Mouse (Mus musculus) ZHBTc4 (cell line): ENCODE measurements at regions not wholly inside any gene's neighbourhood (a gene's known extent, or its start where the extent isn't known, plus 50 kb on each side); places are given as distances from the start of the nearest gene placed in this dataset.
A peak's percentile ranks its signal among the peaks of the same experiment; 100 is the strongest.
"Not testable (repeated sequence)": the region's sequence is repeated elsewhere in the genome, so short reads cannot be mapped to it uniquely, and the experiment has no call there.

ENCODE experiments used
- DNase-seq: peaks from one replicate; pipeline ENCODE4 v3.0.0-alpha.2; 2011; ENCODE audit warnings: low read depth, low spot score

- peak; percentile 34 for DNase-seq
These were observed 167.0 kb upstream of the Ndn start for GRCm38 (mm10) chr7:62179387-62179786.

GRCm38 (mm10) chr7:62208529-62208928 lies 137.8 kb upstream of the Ndn start:
- DNase-seq, result no peak

DNA sequence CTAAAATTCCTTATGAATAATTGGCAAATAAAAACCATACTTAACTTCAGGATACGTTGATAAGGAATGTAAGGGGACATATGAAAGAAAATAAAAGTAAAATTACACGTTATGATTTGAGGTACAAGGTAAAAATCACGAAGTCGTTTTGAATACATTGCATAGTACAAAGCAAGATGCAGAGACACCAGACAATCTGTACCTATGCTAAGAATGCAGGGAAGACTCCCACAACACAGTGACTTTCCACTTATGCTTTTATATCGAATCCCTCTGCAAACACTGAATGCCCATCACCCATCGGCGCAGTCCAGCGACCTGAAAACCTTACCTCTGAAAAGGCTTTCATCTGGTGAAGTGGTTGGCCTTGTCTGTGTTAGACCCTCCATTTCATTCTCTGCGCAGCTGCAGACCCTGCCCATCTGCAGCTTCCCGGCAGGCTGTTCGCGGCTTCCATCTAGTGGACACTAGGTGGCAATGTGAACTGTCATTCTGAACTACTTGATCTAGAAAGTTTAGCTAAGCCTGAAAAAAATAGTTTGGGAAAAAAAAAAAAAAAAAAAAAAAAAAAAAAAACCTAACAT lies 137.2 kb upstream of the Ndn start:
- DNase-seq, result peak; percentile 43

- DNase-seq, result peak; percentile 11
These were observed 121.2 kb upstream of the Ndn start for GRCm38 (mm10) chr7:62225184-62225583.

DNA sequence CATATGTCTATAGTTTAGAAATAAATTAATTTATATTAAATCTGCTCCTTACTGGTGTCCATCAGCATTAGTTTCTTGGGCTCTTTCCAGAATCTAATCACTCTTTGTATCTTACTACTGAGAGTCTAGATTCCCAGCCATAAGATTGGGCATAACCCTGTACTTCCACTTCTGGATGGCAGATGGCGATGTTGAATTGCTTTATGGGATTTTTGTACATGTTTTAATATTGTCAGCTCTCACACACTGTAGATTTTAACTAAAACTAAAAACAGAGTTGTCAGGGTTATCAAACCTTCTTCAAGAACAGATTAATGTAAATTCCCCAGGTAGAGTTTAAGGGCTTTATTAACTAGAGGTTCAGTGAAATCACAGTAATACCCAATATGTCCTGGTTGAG lies 118.6 kb upstream of the Ndn start:
- DNase-seq, result peak; percentile 16

DNA sequence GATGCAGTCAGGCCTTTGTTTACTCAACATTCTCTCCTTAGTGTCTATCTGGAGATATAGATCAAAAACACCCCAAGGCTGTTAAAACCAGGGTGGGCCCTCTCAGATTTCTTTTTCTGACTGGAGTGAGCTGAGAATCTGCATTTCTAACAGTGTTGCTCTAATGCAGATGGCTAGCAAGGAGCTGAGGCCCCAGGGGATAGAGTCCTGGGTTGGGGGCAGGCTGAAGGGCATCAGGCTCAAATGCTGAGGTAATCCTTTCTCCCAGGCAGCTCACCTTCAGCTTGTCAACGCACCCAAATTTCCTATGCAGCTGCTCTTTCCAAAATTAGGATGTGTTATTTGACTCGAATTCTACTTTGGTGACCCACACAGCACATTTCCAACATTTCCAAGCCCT lies 115.7 kb upstream of the Ndn start:
- peak; percentile 50 for DNase-seq

DNA sequence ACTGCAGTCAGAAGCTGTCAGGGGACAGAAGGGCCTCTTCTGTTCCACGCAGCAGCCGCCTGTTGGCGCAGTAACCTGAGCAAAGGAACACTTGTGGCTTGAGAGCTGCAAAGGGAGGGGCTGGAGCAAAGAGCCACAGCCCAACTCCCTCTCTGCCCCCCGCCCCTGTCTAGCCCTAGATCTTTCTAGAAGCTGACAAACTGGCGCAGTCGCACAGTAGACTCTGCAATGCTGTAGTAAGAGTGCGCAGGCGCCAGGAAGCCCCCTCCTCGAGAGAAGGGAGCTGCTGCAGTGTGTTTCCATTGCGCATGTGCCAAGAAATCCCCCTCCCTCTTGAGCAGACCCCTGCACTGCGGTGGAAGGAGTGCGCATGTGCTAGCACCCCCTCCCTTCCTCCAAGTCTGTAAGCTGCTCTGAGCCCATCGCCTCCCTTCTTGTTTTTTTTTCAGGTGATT lies 115.2 kb upstream of the Ndn start:
- peak; percentile 67 for DNase-seq

GRCm38 (mm10) chr7:62232076-62232475 lies 114.3 kb upstream of the Ndn start:
- DNase-seq, result no peak

GRCm38 (mm10) chr7:62234037-62234436 lies 112.3 kb upstream of the Ndn start:
- DNase-seq, result no peak

DNA sequence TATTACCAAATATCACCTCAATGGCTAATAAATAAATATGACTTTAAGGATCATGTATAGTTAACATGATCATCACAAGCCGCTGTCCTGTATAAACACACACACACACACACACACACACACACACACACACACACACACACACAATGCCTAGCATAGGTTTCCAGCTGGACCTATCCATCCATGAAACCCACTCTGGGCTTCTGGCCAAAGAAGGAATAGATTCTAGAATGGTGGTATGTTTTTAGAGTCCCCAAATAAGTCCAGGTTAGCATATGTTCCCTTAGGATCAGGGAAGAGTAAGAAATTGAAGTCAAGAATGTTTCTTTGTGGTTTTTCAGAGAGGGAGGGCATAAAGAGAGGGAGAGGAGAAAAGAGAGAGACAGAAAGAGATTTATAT lies 110.6 kb upstream of the Ndn start:
- no peak for DNase-seq

DNA sequence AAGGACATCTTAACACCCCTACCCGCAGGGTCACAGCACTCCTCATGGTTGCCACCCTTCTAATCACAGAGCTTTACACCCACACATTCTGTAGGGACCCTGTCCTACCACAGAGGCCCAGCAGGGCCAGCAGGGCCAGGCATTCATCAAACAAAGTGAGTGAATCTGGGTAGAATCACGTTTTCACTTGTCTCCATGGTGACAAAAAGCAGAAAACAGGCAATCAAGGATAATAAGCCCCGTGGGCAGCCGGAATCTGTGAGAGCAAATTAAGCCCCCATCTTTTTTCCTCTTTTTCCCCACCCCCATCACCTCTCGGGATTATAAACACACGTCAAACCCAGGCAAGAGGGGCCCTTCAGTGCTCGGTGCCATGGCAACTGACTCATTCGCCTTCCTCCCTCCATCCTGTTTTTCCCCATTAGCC lies 84.7 kb upstream of the Ndn start:
- DNase-seq, result no peak

DNA sequence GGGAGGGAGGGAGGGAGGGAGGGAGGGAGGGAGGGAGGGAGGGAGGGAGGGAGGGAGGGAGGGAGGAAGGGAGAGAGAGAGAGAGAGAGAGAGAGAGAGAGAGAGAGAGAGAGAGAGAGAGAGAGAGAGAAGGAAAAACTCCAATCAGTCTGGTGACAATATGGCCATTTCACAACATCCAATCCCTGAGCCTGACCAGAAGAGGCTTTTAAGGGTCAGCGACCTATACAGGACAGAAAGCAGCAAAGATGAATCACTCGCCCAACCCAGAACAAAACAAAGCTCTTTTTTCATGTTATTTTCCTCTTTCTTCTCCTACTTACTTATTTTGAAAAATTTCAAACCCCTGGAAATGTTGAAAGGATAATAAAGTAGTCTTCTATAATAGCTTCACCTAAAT lies 84.2 kb upstream of the Ndn start:
- DNase-seq, result not testable (repeated sequence)

- no peak for DNase-seq
These were observed 77.1 kb upstream of the Ndn start for GRCm38 (mm10) chr7:62269156-62269855.

DNA sequence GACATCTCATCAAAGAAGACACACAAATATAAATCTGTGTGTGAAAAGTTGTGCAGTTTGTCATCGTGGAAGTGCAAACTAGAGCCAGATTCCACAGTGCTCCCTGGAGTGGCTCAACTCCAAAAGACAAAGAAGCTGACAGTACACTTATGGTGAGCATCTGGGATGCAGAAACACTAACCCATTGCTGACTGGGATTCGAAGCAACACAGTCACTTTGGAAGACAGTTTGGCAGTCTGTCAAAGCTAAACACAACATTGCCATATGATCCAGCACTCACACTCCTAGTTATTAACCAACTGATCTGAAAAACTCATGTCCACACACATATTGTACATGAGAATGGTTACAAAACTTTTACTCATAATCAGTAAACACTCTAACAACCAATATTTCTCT lies 70.2 kb upstream of the Ndn start:
- no peak for DNase-seq

- no peak for DNase-seq
These were observed 67.9 kb upstream of the Ndn start for GRCm38 (mm10) chr7:62278492-62278891.

- no peak for DNase-seq
These were observed 67.3 kb upstream of the Ndn start for GRCm38 (mm10) chr7:62279022-62279421.
